Mouse (Mus musculus) adipocyte (in vitro differentiated cells): ENCODE results near the gene Tfcp2.
A peak's percentile ranks its signal among the peaks of the same experiment; 100 is the strongest.

ENCODE experiments used
- DNase-seq: peaks from one replicate; pipeline ENCODE4 v3.0.0-alpha.2; 2016; ENCODE audit warnings: low spot score

Gene Tfcp2

DNA sequence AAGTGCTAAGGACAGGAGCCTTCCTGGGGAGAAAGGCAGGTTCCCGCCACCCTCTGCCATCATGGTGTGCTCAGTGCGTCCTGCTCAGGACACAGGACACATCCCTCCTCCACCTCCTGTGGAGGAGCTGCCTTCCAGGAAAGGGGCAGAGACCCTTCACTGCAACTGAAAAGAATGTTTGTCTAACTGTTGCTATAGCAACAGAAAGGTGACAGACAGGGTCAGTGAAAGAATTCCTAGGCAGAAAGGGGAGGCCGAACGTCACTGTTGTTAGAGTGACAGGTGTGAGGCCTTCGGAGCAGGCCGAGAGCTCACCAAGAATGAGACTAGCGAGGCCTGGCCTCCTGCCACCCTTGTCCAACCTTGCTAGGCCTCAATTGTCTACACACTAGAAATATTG lies 65.4 kb downstream of the Tfcp2 start:
- no peak for DNase-seq

DNA sequence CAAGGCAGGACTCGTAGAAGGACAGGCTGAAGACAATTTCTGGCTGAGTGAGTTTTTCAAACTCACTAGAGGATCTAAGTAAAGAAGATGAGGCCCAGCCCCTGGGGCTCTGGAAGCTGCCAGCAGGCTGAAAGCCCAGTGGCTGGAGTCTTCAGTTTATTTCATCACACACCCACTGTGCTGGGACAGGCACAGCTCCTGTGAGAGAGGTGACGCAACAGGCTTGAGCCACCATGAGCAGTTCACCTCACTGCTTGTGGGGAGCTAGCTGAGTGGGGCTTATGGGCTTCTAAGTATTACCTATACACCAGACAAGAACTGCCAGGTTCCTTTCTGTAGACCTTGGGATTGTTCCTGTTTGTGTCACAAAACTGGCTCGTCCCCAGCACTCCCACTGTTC lies 66.2 kb downstream of the Tfcp2 start:
- DNase-seq: peak; percentile 90

DNA sequence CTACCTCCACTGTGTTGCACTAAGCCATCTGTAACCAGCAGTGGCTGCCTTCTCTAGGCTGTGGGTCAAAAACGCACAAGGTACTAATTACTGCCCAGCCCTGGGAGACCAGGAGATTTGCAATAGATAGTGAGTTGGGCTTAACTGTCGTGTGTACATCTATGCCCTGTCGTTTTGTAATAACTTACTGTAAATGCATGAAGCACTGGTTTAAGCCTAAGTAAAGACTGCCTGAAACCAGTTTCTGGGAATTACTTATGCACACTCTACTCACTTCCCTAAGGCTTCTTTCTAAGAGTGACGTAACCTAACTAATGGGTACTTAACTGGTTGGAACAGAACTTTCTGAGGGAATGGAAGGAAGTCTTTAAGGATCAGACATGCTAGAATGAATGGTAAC lies 72.9 kb downstream of the Tfcp2 start:
- DNase-seq: no peak

DNA sequence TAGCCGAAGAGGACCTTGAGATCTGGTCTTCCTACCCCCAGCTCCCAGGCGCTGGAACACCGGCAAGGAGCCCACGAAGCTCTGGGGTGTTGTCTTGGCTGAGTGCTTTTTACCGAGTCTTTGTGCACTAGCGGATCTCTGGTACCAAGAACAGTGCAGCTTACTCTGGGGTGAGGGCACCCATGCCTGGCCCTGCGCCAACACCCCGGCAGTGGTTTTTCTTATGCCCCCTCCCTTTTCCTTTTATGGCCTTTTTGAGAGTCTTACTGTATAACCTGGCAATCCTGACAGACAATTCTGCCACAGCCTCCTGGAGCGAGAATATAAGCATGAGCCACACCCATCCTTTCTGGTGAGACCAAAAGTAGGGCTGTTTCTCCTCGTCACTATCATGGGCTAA lies 73.5 kb downstream of the Tfcp2 start:
- DNase-seq: no peak

DNA sequence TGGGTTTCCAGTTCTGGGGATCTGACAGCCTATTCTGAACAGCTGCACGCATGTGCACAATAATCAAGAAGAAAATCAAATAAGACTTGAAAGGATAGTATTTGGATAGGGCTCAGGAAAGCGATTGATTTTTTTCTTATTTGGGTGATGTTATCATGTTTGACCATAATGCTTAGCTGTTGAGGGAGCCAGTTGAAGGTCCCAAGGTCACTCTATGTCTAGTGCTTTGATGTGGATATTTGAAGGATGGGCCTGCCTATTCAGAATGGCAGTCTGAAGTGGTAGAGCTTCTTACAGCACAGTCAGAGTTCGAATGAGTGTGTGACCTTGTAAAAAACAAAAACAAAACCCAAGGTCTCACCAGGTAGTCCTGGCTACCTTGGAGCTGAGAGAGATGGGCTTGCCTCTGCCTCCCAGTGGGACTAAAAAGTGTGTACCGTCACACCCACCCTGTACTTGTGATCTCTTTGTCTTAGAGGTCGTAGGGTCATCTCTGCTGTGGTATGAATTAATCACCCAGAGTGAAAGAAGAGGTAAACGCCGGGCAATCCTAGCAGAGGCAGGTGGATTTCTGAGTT lies 77.8 kb downstream of the Tfcp2 start:
- no peak for DNase-seq

DNA sequence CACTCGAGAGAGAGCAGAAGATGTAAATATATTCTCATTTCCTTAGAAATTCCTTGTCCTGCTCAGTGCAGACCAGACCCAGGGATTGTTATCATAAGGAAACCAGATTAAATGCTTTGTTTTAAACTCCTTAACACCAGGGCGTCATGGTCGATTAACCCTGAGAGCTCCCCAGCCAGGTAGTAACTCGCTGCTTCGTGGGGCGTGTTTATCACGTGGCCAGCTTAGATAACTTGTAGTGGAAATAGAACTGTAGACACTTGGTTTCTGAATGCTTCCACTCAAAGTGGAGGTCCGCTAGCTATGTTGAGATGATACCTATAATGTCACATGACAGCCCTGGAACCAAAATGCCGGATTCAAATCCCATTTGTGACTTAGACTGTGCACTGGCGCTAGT lies 81.8 kb downstream of the Tfcp2 start:
- DNase-seq: no peak

DNA sequence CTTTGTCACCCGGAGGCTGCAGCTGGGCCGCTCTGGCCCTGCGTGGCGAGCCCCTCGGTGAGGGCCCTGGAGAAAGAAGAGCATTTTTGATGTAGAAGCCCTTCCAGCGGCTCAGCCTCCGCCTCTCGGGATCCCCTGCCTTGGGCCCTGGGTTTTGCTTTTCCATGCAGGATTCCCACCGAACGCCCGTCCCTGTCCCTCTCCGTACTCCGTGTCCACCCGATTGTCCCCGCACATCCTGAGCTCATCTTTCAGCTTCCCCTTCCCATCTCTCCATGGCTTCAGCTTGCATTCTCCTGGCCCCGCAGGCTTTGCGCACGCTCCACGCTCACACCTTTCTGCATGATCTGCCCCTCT lies 82.6 kb downstream of the Tfcp2 start:
- no peak for DNase-seq

DNA sequence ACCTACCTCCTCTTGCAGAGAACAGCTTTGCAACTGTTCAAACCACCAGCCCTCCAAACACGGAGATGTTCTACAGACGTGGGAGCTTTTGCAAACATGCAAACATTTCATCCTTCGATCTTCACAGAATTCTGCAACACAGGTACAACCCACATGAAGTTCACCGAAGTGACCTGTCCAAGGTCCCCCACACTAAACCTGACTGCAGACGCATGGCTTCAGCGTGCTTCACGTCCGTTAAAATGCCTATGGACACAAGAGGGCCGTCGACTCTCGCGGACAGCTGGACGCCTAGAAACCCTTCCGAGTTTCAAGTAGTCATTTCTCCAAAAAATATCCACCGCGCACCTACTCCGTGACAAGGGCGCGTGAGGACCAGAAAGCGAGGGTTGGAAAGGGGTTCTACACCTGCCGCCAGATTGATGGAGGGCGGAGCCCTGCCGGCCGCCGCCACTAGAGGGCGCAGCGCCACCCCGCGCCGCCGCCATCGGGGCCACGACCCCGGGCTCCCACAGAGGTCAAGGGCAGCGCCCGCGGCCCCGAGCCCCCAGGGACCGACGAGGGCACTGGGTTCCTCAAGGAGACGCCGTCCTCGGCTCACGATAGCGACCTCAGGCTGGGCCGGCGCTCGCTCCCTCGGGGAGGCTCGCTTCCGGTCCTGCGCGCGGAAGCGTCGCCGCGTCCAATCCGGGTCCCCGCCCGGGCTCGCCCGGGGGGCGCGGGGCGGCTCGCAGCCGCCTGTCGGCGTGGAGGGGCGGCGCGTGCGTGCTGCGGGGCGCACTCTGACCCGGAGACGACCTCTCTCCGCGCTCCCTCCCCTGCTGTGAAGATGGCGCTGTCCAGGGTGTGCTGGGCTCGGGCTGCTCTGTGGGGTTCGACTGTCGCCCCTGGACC lies 83.3 kb downstream of the Tfcp2 start, which contains the start of gene Letmd1:
Gene Letmd1, plus strand, starts transcription at position 729 of the 894 bp plus-strand sequence.
- DNase-seq: peak; percentile 76

DNA sequence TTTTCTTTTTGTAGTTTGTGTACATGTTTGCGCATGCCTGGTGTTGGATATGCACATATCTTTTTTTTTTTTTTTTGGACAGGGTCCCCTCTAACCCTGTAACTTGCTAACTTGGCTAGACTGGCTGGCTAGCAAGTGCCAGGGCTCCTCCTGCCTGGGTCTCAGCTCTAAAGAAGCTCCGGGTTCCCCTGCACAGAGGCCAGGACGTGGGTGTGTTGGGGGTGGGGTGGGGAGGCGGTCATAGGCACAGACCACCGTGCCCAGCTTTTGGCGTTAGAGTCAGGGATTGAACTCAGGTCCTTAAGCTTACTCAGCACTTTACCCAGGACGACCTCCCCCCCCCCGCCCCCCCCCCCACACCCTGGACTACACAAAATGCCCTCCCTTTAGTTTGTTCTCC lies 84.1 kb downstream of the Tfcp2 start:
- DNase-seq: no peak

DNA sequence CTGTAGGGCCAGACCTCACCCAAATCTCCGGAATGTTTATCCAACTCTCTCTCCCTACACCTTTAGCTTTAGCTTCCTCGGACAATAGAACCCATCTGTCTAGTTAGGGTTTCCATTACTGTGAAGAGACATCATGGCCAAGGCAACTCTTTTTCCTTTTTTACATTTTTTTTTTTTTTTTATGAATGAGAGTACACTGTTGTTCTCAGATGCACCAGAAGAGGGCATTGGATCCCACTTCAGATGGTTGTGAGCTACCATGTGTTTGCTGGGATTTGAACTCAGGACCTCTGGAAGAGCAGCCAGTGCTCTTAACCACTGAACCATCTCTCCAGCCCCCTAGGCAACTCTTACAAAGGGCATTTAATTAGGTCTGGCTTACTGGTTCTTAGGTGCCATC lies 86.4 kb downstream of the Tfcp2 start:
- no peak for DNase-seq

DNA sequence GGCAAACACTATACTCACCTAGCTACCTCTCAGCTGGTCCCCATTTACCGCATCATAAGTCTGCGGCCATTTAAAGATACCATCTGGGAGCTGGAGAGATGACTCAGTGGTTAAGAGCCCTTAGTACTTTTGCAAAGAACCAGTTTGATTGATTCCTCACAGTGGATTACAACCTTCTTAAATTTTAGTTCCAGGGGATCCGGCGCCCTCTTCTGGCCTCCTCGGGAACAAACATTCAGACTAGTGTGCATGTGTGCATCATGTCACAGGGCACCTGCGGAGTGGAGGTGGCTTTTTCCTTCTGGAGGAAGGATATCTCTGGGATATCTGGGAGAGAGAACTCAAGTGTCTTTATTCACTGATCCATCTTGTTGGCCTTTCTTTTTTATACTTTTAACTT lies 88.1 kb downstream of the Tfcp2 start:
- peak; percentile 66 for DNase-seq

DNA sequence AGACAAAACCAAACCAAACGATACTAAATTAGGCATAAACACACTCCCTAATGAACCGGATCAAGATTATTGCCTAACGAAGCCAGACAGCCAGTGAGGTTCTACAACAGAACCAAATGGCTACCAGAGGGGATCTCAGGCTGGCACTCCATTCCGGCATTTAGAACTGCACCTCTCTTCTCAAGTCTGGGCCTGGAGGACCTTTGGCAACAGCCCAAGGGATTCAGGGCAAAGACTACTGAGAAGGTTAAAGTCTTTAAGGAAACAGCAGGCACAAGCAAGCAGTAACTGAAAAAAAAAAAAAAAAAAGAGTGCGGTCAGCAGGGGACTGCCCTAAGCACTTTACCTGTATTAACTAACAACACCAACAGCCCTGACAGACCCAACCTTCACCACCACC lies 89.7 kb downstream of the Tfcp2 start:
- DNase-seq: no peak

DNA sequence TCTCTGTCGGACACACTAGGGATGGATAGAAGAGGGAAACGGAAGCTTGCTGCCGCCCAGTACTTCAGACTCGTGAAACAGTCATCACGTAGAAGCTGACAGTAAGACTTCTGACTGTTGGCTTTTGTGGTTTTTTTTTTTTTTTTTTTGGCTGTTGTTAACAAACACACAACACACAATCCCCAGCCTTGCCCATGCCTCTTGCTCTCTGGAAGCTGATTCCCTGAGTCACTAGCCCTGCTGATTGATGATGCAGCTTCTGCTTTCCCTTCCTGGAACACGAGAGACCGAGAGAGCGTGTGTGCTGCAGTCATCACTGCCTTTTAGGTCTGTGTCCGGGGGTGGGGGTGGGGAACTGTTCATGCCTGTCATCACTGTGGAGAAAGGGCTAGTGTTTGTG lies 90.2 kb downstream of the Tfcp2 start:
- DNase-seq: no peak

DNA sequence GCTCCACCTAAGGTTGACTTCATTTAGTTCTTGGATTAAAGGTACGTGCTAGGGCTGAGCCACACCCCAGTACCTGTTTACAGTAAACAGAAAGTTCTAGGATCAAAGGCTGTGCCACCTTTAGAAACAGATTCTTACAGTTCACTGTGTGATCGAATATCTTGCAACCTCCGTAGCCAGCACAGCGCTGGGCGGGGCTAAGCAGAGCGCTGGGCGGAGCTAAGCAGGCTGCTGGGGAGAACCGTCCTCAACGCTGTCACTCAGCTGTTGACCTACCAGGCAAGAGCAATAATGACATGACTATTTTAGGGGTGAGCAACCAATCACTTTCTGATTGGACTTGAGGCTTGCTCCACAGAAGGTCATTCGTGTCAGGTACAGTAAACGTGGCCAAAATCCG lies 90.9 kb downstream of the Tfcp2 start:
- no peak for DNase-seq

DNA sequence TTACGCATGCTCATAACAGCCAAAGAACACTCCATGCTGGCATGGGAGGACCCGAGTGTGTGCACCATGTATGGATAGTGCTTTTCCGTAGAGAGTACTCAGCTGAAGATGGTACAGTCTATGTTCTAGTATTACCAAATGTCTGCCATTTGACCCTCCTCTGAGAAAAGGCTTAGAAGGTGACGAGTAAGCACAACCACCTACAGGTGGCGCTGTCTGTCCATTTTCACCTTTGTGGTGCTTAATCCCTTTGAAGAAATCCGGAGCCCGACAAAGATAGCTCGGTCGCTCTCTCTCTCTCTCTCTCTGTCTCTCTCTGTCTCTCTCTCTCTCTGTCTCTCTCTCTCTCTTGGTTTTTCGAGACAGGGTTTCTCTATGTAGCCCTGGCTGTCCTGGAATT lies 93.8 kb downstream of the Tfcp2 start:
- peak; percentile 81 for DNase-seq

DNA sequence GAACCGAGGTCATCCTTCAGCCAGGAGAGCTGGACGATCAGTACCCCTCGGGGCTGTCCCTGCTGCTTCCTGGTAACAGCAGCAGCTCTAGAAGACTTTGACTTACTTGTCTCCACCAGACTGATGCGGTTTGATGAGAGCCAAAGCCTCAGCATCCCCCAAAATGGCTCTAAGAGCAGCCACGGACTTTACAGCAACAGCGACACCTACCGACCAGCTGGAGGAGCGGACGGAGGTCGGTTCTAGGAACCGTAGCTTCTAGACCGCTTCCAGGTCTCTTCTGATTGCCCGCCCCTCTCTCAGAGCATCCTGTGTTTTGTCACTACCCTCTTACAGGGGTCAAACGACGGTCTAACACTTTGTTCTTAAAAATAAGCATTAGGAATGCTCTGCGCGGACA lies 94.5 kb downstream of the Tfcp2 start:
- peak; percentile 78 for DNase-seq

DNA sequence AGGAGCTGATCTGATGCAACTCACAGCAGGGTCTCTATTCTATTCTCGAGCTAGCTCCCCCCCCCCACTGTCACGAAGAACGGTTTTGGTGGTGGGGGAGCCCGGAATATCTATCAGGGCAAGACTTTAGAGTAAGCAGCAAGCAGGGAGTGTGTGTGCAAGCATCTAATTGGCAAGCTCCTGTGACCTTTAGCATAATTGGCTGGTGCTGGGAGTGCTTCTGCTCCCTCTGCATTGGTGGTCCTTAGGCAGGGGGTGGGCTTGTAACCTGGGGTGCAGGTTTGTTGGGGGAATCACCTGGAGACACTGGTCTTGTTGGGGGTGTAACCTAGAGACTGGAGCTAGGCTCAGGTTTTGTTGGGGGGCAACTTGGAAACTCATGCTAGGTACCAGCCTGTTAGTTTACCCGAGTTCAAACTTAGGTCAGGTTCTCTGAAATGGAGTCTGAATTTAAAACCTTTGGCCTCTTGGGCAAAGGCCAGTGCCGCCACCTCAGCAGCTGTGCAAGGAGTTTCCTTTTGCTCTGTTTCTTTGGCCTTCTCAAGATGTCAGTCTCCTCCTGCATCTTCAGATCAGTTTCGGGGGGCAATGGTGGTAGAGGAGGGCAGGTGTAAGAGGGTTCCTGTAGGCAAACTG lies 95.3 kb downstream of the Tfcp2 start:
- DNase-seq: no peak

DNA sequence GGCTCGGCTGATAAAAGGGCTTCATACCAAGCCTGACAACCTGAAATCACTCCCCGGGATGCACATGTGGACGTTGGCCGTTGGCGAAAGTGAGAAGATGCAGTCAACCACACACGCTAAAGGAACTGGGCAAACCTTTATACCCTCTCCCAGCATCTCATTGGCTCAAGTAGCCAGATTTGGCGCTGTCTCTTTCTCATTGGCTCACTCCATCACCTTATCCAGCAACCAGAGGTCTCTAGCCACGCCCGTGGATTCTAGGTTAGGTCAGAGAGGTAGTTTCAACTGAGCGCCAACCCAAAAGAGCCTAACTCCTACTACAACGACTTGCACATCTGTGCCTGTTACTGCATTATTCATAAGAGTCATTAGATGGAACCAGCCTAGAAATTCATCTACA lies 99.3 kb downstream of the Tfcp2 start:
- no peak for DNase-seq

DNA sequence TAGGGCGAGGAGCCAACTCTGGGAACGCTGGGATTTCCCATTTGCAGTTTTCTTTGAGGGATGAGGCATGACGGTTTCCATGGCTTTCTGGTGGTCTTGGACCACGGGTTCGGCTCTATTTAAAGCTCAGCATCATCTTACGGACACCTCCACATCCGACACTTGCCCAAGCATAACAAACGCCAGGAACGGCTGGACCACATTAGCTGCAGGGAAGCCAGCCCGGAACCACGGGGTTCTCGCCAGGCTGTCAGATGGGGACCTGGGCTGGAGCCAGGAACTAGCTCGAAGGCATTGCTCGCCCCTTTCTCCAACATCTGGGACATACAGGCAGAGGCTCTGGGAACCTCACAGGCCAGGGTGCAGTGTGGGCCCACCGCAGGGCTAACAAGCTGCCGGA lies 100.6 kb downstream of the Tfcp2 start:
- DNase-seq: no peak

DNA sequence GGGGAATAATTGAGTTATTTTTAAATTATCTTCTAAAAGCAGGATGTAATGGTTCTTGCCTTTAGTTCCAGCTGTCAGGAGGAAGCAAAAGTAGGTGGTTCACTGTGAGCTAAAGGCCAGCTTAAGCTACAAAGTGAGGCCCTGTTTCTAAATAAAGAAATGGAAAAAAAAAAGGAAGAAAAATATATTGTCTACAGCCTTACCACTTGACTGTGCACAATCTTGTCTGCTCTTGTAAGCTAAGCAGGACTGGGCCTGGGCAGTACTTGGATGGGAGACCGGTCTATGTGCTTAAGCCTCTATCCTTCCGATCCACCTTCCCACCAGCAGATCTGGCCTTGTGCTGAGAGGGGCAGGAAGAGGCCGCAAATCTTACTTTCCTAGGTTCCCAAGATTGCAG lies 102.3 kb downstream of the Tfcp2 start:
- no peak for DNase-seq

DNA sequence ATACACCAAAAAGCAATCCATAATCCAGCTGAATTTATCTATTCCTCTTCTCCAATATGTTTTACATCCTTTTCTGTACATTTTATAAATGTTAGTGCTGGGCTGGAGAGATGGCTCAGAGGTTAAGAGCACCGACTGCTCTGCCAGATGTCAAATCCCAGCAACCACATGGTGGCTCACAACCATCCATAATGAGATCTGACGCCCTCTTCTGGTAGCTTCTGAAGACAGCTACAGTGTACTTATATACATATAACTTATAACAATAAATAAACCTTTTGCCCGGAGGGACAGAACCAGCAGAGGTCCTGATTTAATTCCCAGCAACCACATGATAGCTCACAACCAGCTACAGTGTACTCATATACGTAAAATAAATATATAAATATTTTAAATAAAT lies 103.2 kb downstream of the Tfcp2 start:
- no peak for DNase-seq
